Mouse (Mus musculus): ENCODE measurements around the gene Bricd5. TPM values are rescaled to one million over a fixed set of nuclear protein-coding genes. Genes with fewer than 3 reads are reported as not detected.
"Not testable (repeated sequence)": the region's sequence is repeated elsewhere in the genome, so short reads cannot be mapped to it uniquely, and the experiment has no call there.

The Bricd5 gene
- polyA plus RNA-seq, 1 experiment from 2014 or later, result 0.77 TPM

DNA sequence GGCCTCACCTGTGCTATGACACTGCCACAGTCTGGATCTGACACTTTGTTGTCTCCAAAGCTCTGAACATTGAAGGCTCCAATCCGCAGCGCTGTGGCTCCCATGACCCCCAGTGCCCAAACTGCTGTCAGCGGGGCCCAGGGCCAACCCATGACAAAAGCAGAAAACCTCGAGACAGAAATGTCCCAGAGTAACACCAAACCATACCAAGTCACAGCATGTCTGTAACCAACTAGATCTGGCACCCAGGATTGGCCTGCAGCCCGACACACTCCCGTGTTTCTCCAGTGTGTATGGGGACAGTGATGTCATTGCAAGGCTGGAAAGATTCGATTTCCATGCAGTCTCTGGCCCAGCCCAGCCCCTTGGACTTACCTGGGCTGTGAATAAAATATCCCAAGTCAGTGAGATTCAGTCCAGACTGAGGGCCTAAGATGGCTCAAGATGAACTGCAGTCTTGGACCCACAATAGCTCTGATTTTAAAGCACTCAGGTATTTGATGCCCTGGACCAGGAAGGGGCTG, 31.0 kb upstream of the Bricd5 start, which contains the start of gene Dnase1l2:
TSS of gene Dnase1l2 (minus strand) at position 474 of the 524 bp plus-strand sequence.
- Histone ChIP-seq H3K9me3 (no peaks in the 10 kb centered on the region), H3K4me1 (replicated peaks) (no peaks in the 10 kb centered on the region)

GRCm38 (mm10) chr17:24443409-24443808, 30.3 kb upstream of the Bricd5 start:
- Histone ChIP-seq H3K27me3 (no peaks in the 10 kb centered on the region), H3K4me1 (replicated peaks) (no peaks in the 10 kb centered on the region), H3K9ac (no peak overlapping the region), H3K36me3 (peaks cover 73% of the 10 kb centered on the region), H3K4me2 (no peak overlapping the region), H3K4me3 (no peak overlapping the region), H3K27ac (replicated peaks) (no peak overlapping the region), H3K9me3 (no peaks in the 10 kb centered on the region)
- WGBS, result 93% methylated on average over 4 of the region's 4 CpGs
- no peak for ATAC-seq (ENCODE audit: low FRiP score, low read depth)

More for the DNA sequence above, 31.0 kb upstream of the Bricd5 start, which contains the start of gene Dnase1l2:
- no peaks in the 10 kb centered on the region for H3K27me3 ChIP-seq
- no peak within 1 kb of the TSS for H3K4me2 ChIP-seq
- WGBS, result 86% methylated on average over 7 of the region's 7 CpGs
- H3K27ac ChIP-seq (replicated peaks), result no peak within 1 kb of the TSS
- H3K9ac ChIP-seq, result no peak within 1 kb of the TSS
- no peak for ATAC-seq (ENCODE audit: low FRiP score, low read depth)
- no peak within 1 kb of the TSS for H3K4me3 ChIP-seq
- H3K36me3 ChIP-seq, result peaks cover 69% of the 10 kb centered on the region

- Histone ChIP-seq H3K27me3 (no peaks in the 10 kb centered on the region), H3K27ac (replicated peaks) (no peak overlapping the region), H3K36me3 (peaks cover 81% of the 10 kb centered on the region), H3K4me2 (no peak overlapping the region), H3K9me3 (no peaks in the 10 kb centered on the region), H3K9ac (no peak overlapping the region), H3K4me3 (no peak overlapping the region), H3K4me1 (replicated peaks) (peaks cover 4% of the 10 kb centered on the region; the same call in 1 of the 2 replicates)
- ATAC-seq (ENCODE audit: low FRiP score, low read depth), result no peak
- WGBS, result 89% methylated on average over 8 of the region's 8 CpGs
Measured at GRCm38 (mm10) chr17:24446590-24446989, 27.1 kb upstream of the Bricd5 start.

GRCm38 (mm10) chr17:24449507-24449906, 24.2 kb upstream of the Bricd5 start:
- Histone ChIP-seq H3K4me3 (no peak overlapping the region), H3K4me1 (replicated peaks) (peaks cover 23% of the 10 kb centered on the region), H3K27me3 (no peaks in the 10 kb centered on the region), H3K36me3 (peaks cover 65% of the 10 kb centered on the region), H3K4me2 (no peak overlapping the region), H3K9me3 (no peaks in the 10 kb centered on the region), H3K9ac (no peak overlapping the region), H3K27ac (replicated peaks) (no peak overlapping the region)
- WGBS, result 96% methylated on average over 6 of the region's 6 CpGs
- no peak for ATAC-seq (ENCODE audit: low FRiP score, low read depth)

DNA sequence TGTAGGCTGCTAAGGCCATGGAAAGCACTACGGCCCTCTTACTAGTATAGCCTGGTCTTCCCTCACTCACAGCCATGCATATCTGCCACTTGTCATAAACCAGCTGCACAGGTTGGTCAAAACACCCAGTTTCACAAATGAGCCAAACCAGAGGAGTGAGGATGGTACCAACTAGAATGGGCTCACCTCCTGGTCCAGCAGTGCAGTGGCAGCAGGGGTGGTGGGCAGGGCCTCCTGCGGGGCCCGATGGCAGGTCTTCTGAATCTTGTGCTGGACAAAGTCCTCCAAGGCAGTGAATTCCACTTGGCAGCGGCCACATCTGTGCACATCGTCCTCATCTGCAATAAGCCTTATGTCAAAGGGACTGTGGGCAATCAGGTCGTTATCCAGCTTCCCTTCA, 22.5 kb upstream of the Bricd5 start:
- no peak for ATAC-seq (ENCODE audit: low FRiP score, low read depth)

DNA sequence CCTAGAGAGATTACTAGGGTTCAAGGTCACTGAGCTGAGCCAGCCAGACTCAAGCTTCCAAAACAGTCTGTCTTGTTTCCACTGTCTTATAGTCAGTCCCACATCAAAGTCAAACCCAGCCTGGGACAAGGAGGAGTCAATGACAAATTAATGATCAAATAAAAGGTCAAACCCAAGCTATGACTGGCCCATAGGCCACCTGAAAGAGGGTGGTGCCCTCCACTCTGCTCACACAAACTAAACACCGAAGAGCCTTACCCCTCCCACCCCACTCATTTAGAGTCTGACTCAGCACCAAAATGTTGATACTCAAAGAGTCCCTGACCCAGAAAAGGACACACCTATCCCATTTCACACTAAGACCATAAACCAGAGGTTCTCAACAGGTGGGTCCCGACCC, 20.3 kb upstream of the Bricd5 start:
- Histone ChIP-seq H3K4me3 (no peak overlapping the region), H3K27ac (replicated peaks) (no peak overlapping the region), H3K36me3 (peaks cover 27% of the 10 kb centered on the region), H3K9me3 (no peaks in the 10 kb centered on the region), H3K27me3 (no peaks in the 10 kb centered on the region), H3K4me2 (peak overlapping the region; percentile 63; the same call in 1 of the 2 replicates), H3K9ac (no peak overlapping the region), H3K4me1 (replicated peaks) (peaks cover 27% of the 10 kb centered on the region)
- ATAC-seq (ENCODE audit: low FRiP score, low read depth), result no peak
- WGBS, result 91% methylated on average over 2 of the region's 2 CpGs

More for the DNA sequence above, 22.5 kb upstream of the Bricd5 start:
- no peak overlapping the region for H3K27ac ChIP-seq (replicated peaks)
- H3K36me3 ChIP-seq, result peaks cover 48% of the 10 kb centered on the region
- H3K27me3 ChIP-seq, result no peaks in the 10 kb centered on the region
- no peaks in the 10 kb centered on the region for H3K9me3 ChIP-seq
- no peak overlapping the region for H3K9ac ChIP-seq
- no peak overlapping the region for H3K4me3 ChIP-seq
- 94% methylated on average over 6 of the region's 6 CpGs for WGBS
- H3K4me1 ChIP-seq (replicated peaks), result peaks cover 27% of the 10 kb centered on the region
- no peak overlapping the region for H3K4me2 ChIP-seq

DNA sequence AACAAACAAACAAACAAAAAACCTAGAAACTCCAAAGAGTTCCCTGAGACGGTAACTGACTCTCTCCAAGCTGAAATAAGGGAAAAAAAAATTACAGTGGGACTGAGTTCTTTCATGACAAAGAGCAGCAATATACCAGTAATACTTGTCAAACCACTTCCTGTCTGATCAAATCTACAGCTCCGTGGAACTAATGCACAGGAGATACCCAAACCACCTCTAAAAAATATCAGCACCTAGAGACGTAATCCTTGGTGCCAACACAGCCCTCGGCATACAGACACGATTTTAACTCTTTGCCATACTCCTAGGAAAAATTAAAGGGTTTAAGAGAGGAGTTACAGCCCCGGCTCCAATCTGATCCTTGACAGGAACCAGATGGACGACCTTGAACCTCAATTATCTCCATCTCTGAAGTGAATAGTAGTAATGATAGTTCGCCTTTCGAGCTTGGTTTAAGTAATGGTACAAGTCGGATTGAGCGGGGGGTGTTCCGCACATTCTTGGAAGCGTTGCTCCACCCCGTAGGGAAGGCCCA, 19.4 kb upstream of the Bricd5 start:
- peak overlapping the region; percentile 72 for H3K4me3 ChIP-seq
- H3K4me2 ChIP-seq, result peak overlapping the region; percentile 63
- no peaks in the 10 kb centered on the region for H3K27me3 ChIP-seq
- peaks cover 27% of the 10 kb centered on the region for H3K4me1 ChIP-seq (replicated peaks)
- peak overlapping the region; percentile 78 for H3K9ac ChIP-seq
- H3K27ac ChIP-seq (replicated peaks), result peak overlapping the region; percentile 92
- H3K9me3 ChIP-seq, result no peaks in the 10 kb centered on the region
- no peak for ATAC-seq (ENCODE audit: low FRiP score, low read depth)
- peaks cover 18% of the 10 kb centered on the region for H3K36me3 ChIP-seq
- 9% methylated on average over 14 of the region's 14 CpGs for WGBS

GRCm38 (mm10) chr17:24454756-24455522, 18.7 kb upstream of the Bricd5 start:
- Histone ChIP-seq H3K36me3 (peaks cover 12% of the 10 kb centered on the region), H3K4me3 (peak overlapping the region; percentile 72), H3K27ac (replicated peaks) (peak overlapping the region; percentile 92), H3K9ac (peak overlapping the region; percentile 78), H3K27me3 (no peaks in the 10 kb centered on the region), H3K9me3 (no peaks in the 10 kb centered on the region), H3K4me1 (replicated peaks) (peaks cover 27% of the 10 kb centered on the region), H3K4me2 (peak overlapping the region; percentile 63)
- WGBS, result 0% methylated on average over 67 of the region's 67 CpGs
- peak; percentile 94 for ATAC-seq (ENCODE audit: low FRiP score, low read depth)

GRCm38 (mm10) chr17:24455523-24456206, 18.0 kb upstream of the Bricd5 start:
- WGBS, result 49% methylated on average over 10 of the region's 10 CpGs
- not testable (repeated sequence) for H3K27me3 ChIP-seq; H3K9ac ChIP-seq; ATAC-seq (ENCODE audit: low FRiP score, low read depth); H3K36me3 ChIP-seq; H3K9me3 ChIP-seq
- Histone ChIP-seq H3K27ac (replicated peaks) (peak overlapping the region; percentile 92; the same call in 1 of the 2 replicates), H3K4me2 (peak overlapping the region; percentile 63), H3K4me1 (replicated peaks) (peaks cover 27% of the 10 kb centered on the region), H3K4me3 (peak overlapping the region; percentile 72)

DNA sequence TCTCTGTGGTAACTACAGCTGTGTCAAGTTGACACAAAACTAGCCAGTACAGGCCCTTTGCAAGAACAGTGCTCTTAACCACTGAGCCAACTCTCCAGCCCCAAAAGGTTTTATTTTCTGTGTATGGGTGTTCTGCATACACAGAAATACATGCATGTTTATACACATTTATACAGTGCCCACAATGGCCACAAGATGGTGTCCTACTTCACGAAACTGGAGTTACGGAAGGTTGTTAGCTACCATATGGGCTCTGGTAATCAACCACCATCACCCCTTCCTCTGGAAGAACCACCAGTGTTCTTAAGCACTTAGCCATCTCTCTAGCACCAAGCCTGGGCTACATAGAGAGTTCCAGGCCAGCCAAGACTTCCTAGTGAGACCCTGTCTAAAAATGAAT, 12.1 kb upstream of the Bricd5 start:
- no peaks in the 10 kb centered on the region for H3K9me3 ChIP-seq
- no peaks in the 10 kb centered on the region for H3K36me3 ChIP-seq
- no peaks in the 10 kb centered on the region for H3K4me1 ChIP-seq (replicated peaks)
- ATAC-seq (ENCODE audit: low FRiP score, low read depth), result no peak
- no peaks in the 10 kb centered on the region for H3K27me3 ChIP-seq
- 83% methylated on average over 2 of the region's 2 CpGs for WGBS
- H3K27ac ChIP-seq (replicated peaks), result no peak overlapping the region
- H3K4me2 ChIP-seq, result no peak overlapping the region
- H3K9ac ChIP-seq, result no peak overlapping the region
- no peak overlapping the region for H3K4me3 ChIP-seq

GRCm38 (mm10) chr17:24462932-24463331, 10.8 kb upstream of the Bricd5 start:
- H3K36me3 ChIP-seq, result no peaks in the 10 kb centered on the region
- no peak overlapping the region for H3K4me3 ChIP-seq
- no peak overlapping the region for H3K27ac ChIP-seq (replicated peaks)
- no peaks in the 10 kb centered on the region for H3K27me3 ChIP-seq
- H3K4me1 ChIP-seq (replicated peaks), result no peaks in the 10 kb centered on the region
- H3K4me2 ChIP-seq, result no peak overlapping the region
- no peak for ATAC-seq (ENCODE audit: low FRiP score, low read depth)
- H3K9ac ChIP-seq, result no peak overlapping the region
- no peaks in the 10 kb centered on the region for H3K9me3 ChIP-seq
- WGBS, result 85% methylated on average over 1 of the region's 1 CpGs
